Mouse (Mus musculus): ENCODE measurements at regions not wholly inside any gene's neighbourhood (a gene's known extent, or its start where the extent isn't known, plus 50 kb on each side); places are given as distances from the start of the nearest gene placed in this dataset.

DNA sequence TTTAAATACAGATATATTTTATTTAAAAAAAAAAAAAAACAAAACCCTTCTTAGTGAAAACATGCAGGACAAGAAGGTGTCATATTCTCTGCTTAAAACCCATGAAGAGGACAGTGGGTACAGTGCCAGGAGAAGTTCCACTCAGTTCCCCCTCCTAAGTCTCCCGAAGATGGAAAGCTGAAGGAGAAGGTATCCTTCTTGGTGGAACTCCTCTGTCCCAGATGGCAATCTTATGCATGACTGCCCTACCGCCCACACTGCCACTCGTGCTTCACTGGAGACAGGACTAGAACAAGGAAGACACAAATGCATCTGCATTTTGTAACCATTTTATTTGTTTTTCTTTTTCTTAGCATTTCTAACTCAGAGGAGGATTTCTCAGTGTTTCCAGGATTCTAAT lies 948.7 kb upstream of the Ctnnd2 start:
- TF ChIP-seq POLR2A (IDR thresholded peaks at IDR 0.05; ENCODE audit: insufficient read depth, low read length) (no peak), EP300 (IDR thresholded peaks at IDR 0.05; ENCODE audit: insufficient read depth, low read depth, low read length) (no peak), CTCF (IDR thresholded peaks at IDR 0.05; ENCODE audit: low read depth, low read length) (no peak)

All from ES-Bruce4 (cell line).